Mouse (Mus musculus) myocyte (in vitro differentiated cells): ENCODE data around the gene Cbfa2t3. TPM values are rescaled to one million over a fixed set of nuclear protein-coding genes. Genes with fewer than 3 reads are reported as not detected.

Experiments used
- H3K27me3 ChIP-seq: one replicate; pipeline ENCODE4 v1.6.1; 2011; ENCODE audit not compliant: control insufficient read depth, insufficient read depth, insufficient read length
- H3K36me3 ChIP-seq: one replicate; pipeline ENCODE4 v1.6.1; 2011; ENCODE audit not compliant: control insufficient read depth, insufficient read depth
- H3K4me2 ChIP-seq: one replicate; pipeline ENCODE4 v1.6.1; 2011; ENCODE audit warnings: low read depth, control low read depth
- H3K4me3 ChIP-seq: one replicate; pipeline ENCODE4 v1.5.1; 2011; ENCODE audit warnings: mild to moderate bottlenecking, control low read depth, moderate library complexity
- H3K79me2 ChIP-seq: one replicate; pipeline ENCODE4 v1.6.1; 2011; ENCODE audit not compliant: control insufficient read depth, insufficient read depth
- H3ac ChIP-seq: one replicate; pipeline ENCODE4 v1.6.1; 2011; ENCODE audit not compliant: control insufficient read depth, insufficient read length
- CEBPB ChIP-seq: IDR thresholded peaks from 2 replicates; pipeline ENCODE4 v1.6.1; 2011; ENCODE audit warnings: mild to moderate bottlenecking, moderate library complexity; ENCODE audit not compliant: poor library complexity, insufficient read depth, severe bottlenecking
- E2F4 ChIP-seq: IDR thresholded peaks from one replicate; pipeline ENCODE4 v1.6.1; 2011; ENCODE audit warnings: mild to moderate bottlenecking, control low read depth, moderate library complexity; ENCODE audit not compliant: insufficient read depth
- MAX ChIP-seq: IDR thresholded peaks from one replicate; pipeline ENCODE4 v1.6.1; 2011; ENCODE audit warnings: low read depth, mild to moderate bottlenecking, control low read depth
- MYOD1 ChIP-seq, 3 experiments: IDR thresholded peaks; one replicate each; pipeline ENCODE4 v1.6.1; 2011; ENCODE audit warnings: control low read depth in 2 of 3, low read depth in 2 of 3, mild to moderate bottlenecking in 2 of 3, moderate library complexity in 1 of 3; ENCODE audit not compliant: insufficient read length in 2 of 3, control insufficient read depth in 1 of 3
- MYOG ChIP-seq, 3 experiments: IDR thresholded peaks; one replicate each; pipeline ENCODE4 v1.6.1; 2011; ENCODE audit warnings: control low read depth in 2 of 3, low read depth in 2 of 3, mild to moderate bottlenecking in 2 of 3; ENCODE audit not compliant: insufficient read length in 2 of 3, control insufficient read depth in 1 of 3, insufficient read depth in 1 of 3
- POLR2A ChIP-seq: IDR thresholded peaks from one replicate; pipeline ENCODE4 v1.6.1; 2011; ENCODE audit warnings: low read depth, mild to moderate bottlenecking, control low read depth, moderate library complexity; ENCODE audit not compliant: insufficient read length
- POLR2AphosphoS2 ChIP-seq: IDR thresholded peaks from one replicate; pipeline ENCODE4 v1.6.1; 2011; ENCODE audit warnings: low read depth, control low read depth; ENCODE audit not compliant: insufficient read length
- REST ChIP-seq: IDR thresholded peaks from one replicate; pipeline ENCODE4 v1.6.1; 2011; ENCODE audit warnings: mild to moderate bottlenecking, control low read depth, moderate library complexity; ENCODE audit not compliant: insufficient read depth, insufficient read length
- SRF ChIP-seq: IDR thresholded peaks from one replicate; pipeline ENCODE4 v1.6.1; 2011; ENCODE audit warnings: low read depth; ENCODE audit not compliant: control insufficient read depth, insufficient read length
- TCF12 ChIP-seq: IDR thresholded peaks from one replicate; pipeline ENCODE4 v1.6.1; 2011; ENCODE audit warnings: mild to moderate bottlenecking, control low read depth; ENCODE audit not compliant: poor library complexity, insufficient read depth, severe bottlenecking
- TCF3 ChIP-seq: IDR thresholded peaks from one replicate; pipeline ENCODE4 v1.6.1; 2011; ENCODE audit warnings: low read depth, control low read depth; ENCODE audit not compliant: insufficient read length
- USF1 ChIP-seq: IDR thresholded peaks from one replicate; pipeline ENCODE4 v1.6.1; 2011; ENCODE audit warnings: low read depth, mild to moderate bottlenecking, control low read depth, moderate library complexity
- polyA plus RNA-seq: library from polyadenylated mRNA; unstranded; fragments of >200 nt; fragmentation: generic; extraction: Trizol; gene quantifications from one replicate; pipeline ENCODE4 v1.2.1, GENCODE M21; 2012; ENCODE audit warnings: missing spikeins

Gene Cbfa2t3
- polyA plus RNA-seq, 1 experiment = 29.5 TPM

GRCm38 (mm10) chr8:122735542-122736473 is 36.9 kb upstream of the Cbfa2t3 start:
- peaks cover 94% of the 10 kb centered on the region for H3K27me3 ChIP-seq
- H3ac ChIP-seq = no peak overlapping the region
- no peaks in the 10 kb centered on the region for H3K36me3 ChIP-seq
- TF ChIP-seq CEBPB (no peak), REST (no peak), SRF (no peak), E2F4 (no peak), USF1 (no peak), TCF12 (no peak), POLR2AphosphoS2 (no peak), POLR2A (no peak), TCF3 (no peak), MAX (no peak)
- H3K4me2 ChIP-seq = no peak overlapping the region
- H3K79me2 ChIP-seq = no peaks in the 10 kb centered on the region
- no peak overlapping the region for H3K4me3 ChIP-seq

- Histone ChIP-seq H3K79me2 (no peaks in the 10 kb centered on the region), H3K36me3 (no peaks in the 10 kb centered on the region), H3K4me3 (no peak overlapping the region), H3K27me3 (peaks cover 87% of the 10 kb centered on the region), H3K4me2 (no peak overlapping the region), H3ac (no peak overlapping the region)
- TF ChIP-seq POLR2AphosphoS2 (no peak), TCF3 (no peak)
Observed at GRCm38 (mm10) chr8:122735110-122735509, 36.2 kb upstream of the Cbfa2t3 start.

GRCm38 (mm10) chr8:122728630-122729029 is 29.7 kb upstream of the Cbfa2t3 start:
- TF ChIP-seq TCF12 (no peak), POLR2A (no peak), SRF (no peak), USF1 (no peak), MAX (no peak), MYOG (IDR thresholded peaks at IDR 0.05; ENCODE audit: control insufficient read depth in 1 of 3, insufficient read depth in 1 of 3, insufficient read length in 2 of 3, low read depth in 2 of 3) (no peak), MYOD1 (IDR thresholded peaks at IDR 0.05; ENCODE audit: control insufficient read depth in 1 of 3, insufficient read length in 2 of 3, low read depth in 2 of 3) (no peak), TCF3 (no peak), E2F4 (no peak), POLR2AphosphoS2 (no peak), REST (no peak)

GRCm38 (mm10) chr8:122727412-122727811 is 28.5 kb upstream of the Cbfa2t3 start:
- Histone ChIP-seq H3K79me2 (no peaks in the 10 kb centered on the region), H3K4me2 (no peak overlapping the region), H3ac (no peak overlapping the region), H3K27me3 (peaks cover 72% of the 10 kb centered on the region), H3K4me3 (no peak overlapping the region), H3K36me3 (no peaks in the 10 kb centered on the region)
- TF ChIP-seq USF1 = no peak
- TF ChIP-seq POLR2AphosphoS2 = no peak
- no peak for TF ChIP-seq TCF3
- TF ChIP-seq TCF12 = no peak

More at GRCm38 (mm10) chr8:122728630-122729029, 29.7 kb upstream of the Cbfa2t3 start:
- H3ac ChIP-seq = no peak overlapping the region
- no peaks in the 10 kb centered on the region for H3K36me3 ChIP-seq
- peaks cover 72% of the 10 kb centered on the region for H3K27me3 ChIP-seq
- no peak overlapping the region for H3K4me3 ChIP-seq
- no peak overlapping the region for H3K4me2 ChIP-seq
- H3K79me2 ChIP-seq = no peaks in the 10 kb centered on the region

GRCm38 (mm10) chr8:122726789-122727188 is 27.9 kb upstream of the Cbfa2t3 start:
- Histone ChIP-seq H3ac (no peak overlapping the region), H3K79me2 (no peaks in the 10 kb centered on the region), H3K4me3 (no peak overlapping the region), H3K36me3 (no peaks in the 10 kb centered on the region), H3K27me3 (peaks cover 72% of the 10 kb centered on the region), H3K4me2 (no peak overlapping the region)
- TF ChIP-seq USF1 (no peak), E2F4 (no peak), POLR2A (no peak), MYOG (IDR thresholded peaks at IDR 0.05; ENCODE audit: control insufficient read depth in 1 of 3, insufficient read depth in 1 of 3, insufficient read length in 2 of 3, low read depth in 2 of 3) (no peak), TCF12 (no peak), TCF3 (no peak), POLR2AphosphoS2 (no peak), CEBPB (no peak), REST (no peak), SRF (no peak), MYOD1 (IDR thresholded peaks at IDR 0.05; ENCODE audit: control insufficient read depth in 1 of 3, insufficient read length in 2 of 3, low read depth in 2 of 3) (no peak), MAX (no peak)
